Mouse (Mus musculus): ENCODE data around the gene Zfp758. TPM values are rescaled to one million over a fixed set of nuclear protein-coding genes. Genes with fewer than 3 reads are reported as not detected.

Gene Zfp758
- polyA plus RNA-seq, 1 experiment from 2014 or later, result 7.2 TPM

DNA sequence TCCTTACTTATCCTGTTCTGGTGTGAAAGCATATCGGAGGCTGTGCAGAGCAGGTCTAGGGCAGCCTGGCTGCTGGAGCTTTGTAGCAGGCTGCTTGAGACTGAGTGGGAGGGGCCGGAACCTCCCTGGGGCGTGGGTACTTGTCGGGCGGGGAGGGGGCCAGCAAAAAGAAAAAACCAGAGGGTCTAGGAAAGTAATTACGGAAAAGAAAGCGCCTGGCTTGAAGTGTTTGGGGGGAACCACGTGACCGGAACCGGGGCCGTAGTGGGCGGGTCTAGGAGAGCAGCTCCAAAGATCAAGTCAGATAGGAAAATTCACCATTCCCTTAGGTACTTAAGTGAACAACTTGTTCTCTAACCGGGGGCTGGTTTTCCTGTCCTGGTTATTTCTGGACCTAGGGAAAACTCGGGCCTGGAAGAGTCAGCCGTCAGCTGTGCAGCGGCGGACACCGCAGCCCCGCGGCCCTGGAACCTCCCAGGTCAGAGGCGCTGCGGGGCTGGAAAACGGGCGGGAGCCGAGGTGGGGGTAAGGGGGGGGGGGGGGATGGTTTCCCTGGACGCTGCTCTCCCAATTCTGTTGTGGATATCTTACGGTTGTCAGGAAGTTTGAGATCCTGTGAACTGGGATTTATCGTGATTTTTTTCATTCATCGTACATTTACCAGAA lies 62.8 kb downstream of the Zfp758 start, which contains the start of gene Zfp946:
Gene Zfp946, plus strand, starts transcription at position 271 of the 666 bp plus-strand sequence.
- Histone ChIP-seq H3K36me3 (ENCODE audit: control insufficient read depth, insufficient read depth, low read length) (peaks cover 3% of the 10 kb centered on the region; the same call in 1 of the 2 replicates), H3K27ac (ENCODE audit: low read depth, low read length) (peak within 1 kb of the TSS; percentile 78), H3K4me2 (ENCODE audit: low read length) (peak within 1 kb of the TSS; percentile 57), H3K9ac (ENCODE audit: low read length) (peak within 1 kb of the TSS; percentile 64), H3K9me3 (replicated peaks; ENCODE audit: control insufficient read depth, low read length) (no peaks in the 10 kb centered on the region), H3K4me1 (ENCODE audit: control insufficient read depth, insufficient read depth, low read length) (0 out of 2 replicates have a peak, but pooled peaks cover 3% of the 10 kb centered on the region), H3K4me3 (ENCODE audit: low read depth, low read length) (peak within 1 kb of the TSS; percentile 59), H3K27me3 (replicated peaks; ENCODE audit: control insufficient read depth, insufficient read depth, low read length) (no peaks in the 10 kb centered on the region)
- DNase-seq (ENCODE audit: low spot score) (peak; percentile 95), ATAC-seq (peak; percentile 97)
- under 1% methylated on average over 26 of the region's 29 CpGs for WGBS

DNA sequence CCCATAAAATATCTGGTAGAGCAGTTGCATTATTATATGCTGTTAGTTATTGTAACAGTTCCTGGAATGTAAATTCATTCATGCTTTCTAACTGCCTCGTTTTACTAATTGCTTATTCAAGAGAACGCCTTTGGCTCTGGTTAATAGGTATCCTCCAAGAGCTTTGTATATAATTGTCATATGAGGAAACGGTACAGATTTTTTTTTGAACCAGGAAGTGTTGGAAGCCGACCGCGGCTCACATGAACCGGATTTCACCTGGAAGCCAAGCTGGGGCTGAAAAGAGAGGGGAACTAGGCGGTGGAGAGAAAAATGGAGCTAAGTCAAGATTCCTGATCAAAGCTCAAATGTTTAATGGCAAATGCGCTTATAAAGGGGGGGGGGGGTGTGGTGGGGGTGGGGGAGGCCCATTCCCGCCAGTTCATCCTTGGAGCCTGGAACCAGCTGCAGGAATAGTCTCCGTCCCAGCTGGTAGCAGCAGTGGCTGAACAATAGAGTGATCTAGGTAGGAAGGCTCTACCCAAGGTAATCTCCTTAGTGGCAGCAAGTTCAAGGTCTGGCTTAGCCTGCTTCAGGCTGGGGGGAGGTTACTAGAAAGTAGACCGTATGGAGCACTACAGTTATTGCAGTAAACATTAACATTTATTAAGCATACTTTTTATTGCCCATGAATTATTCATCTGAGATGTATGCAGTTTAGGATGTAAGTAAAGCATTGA lies 63.5 kb downstream of the Zfp758 start:
- no peaks in the 10 kb centered on the region for H3K27me3 ChIP-seq (replicated peaks; ENCODE audit: control insufficient read depth, insufficient read depth, low read length)
- DNase-seq (ENCODE audit: low spot score) (peak; percentile 47), ATAC-seq (peak; percentile 21)
- 2% methylated on average over 12 of the region's 12 CpGs for WGBS
- H3K27ac ChIP-seq (ENCODE audit: low read depth, low read length), result no peak overlapping the region
- H3K4me1 ChIP-seq (ENCODE audit: control insufficient read depth, insufficient read depth, low read length), result 0 out of 2 replicates have a peak, but pooled peaks cover 3% of the 10 kb centered on the region
- H3K9me3 ChIP-seq (replicated peaks; ENCODE audit: control insufficient read depth, low read length), result no peaks in the 10 kb centered on the region
- peaks cover 3% of the 10 kb centered on the region; the same call in 1 of the 2 replicates for H3K36me3 ChIP-seq (ENCODE audit: control insufficient read depth, insufficient read depth, low read length)
- peak overlapping the region; percentile 57 for H3K4me2 ChIP-seq (ENCODE audit: low read length)
- H3K4me3 ChIP-seq (ENCODE audit: low read depth, low read length), result peak overlapping the region; percentile 59
- peak overlapping the region; percentile 64 for H3K9ac ChIP-seq (ENCODE audit: low read length)

Other genes with a start within 250 kb of the Zfp758 start
- 1.8 and 2.1 TPM in 2 replicates for gene Zfp947, start 195.3 kb upstream of the Zfp758 start, polyA plus RNA-seq (2014; fragmentation: Nextera tagmentation; extraction: Ambion mirVana)
- gene Zfp994, start 135.8 kb upstream of the Zfp758 start, polyA plus RNA-seq (2014; fragmentation: Nextera tagmentation; extraction: Ambion mirVana), result 3.8 and 5.5 TPM in 2 replicates
- gene CT030661.1, start 46.6 kb upstream of the Zfp758 start, polyA plus RNA-seq (2014; fragmentation: Nextera tagmentation; extraction: Ambion mirVana), result 14.0 and 14.9 TPM in 2 replicates
- 19.8 and 23.8 TPM in 2 replicates for gene Zfp944, start 53 bp upstream of the Zfp758 start, polyA plus RNA-seq (2014; fragmentation: Nextera tagmentation; extraction: Ambion mirVana)
- gene Zfp946, start 62.8 kb downstream of the Zfp758 start, polyA plus RNA-seq (2014; fragmentation: Nextera tagmentation; extraction: Ambion mirVana), result 29.8 and 37.7 TPM in 2 replicates
- gene Vmn2r111, start 212.0 kb downstream of the Zfp758 start, polyA plus RNA-seq (2014; fragmentation: Nextera tagmentation; extraction: Ambion mirVana), result not detected in 2 replicates
- not detected in 2 replicates for gene Vmn2r112, start 239.5 kb downstream of the Zfp758 start, polyA plus RNA-seq (2014; fragmentation: Nextera tagmentation; extraction: Ambion mirVana)